Mouse (Mus musculus) monocyte, adult 59 days (primary cell): ENCODE measurements around the gene Rpl10l. TPM values are rescaled to one million over a fixed set of nuclear protein-coding genes. Genes with fewer than 3 reads are reported as not detected.

Source experiments
- total RNA-seq, 2 experiments: library from RNA; stranded (reverse); gene quantifications; one replicate each; pipeline ENCODE4 v1.2.4; 2023

Gene Rpl10l
- not detected for total RNA-seq

GRCm38 (mm10) chr12:66283991-66284622 is at the start of gene Rpl10l:
Rpl10l (minus strand) TSS chr12:66284401.

